ENCODE assay signal across 8 mouse cellular contexts in the genomic region with DNA sequence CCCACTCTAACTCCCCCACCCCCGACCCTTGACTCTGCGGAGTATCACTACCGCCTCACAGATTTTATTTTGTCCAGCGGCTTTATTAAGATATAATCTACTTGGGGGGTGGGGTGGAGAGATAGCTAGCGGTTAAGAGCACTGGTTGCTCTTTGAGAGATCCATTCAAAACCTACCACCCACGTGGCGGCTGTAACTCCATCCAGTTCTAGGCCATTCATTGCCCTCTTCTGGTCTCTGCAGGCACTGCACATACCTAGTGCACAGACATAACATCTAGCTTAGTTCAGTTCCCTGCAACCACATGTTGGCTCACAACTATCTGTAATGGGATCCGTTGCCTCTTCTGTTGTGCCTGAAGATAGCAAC. TPM values are rescaled to one million over a fixed set of nuclear protein-coding genes. Genes with fewer than 3 reads are reported as not detected.
DNase-seq lines count a peak whose midpoint lies in the region; ATAC-seq and TF ChIP-seq lines count a peak whose summit lies in the region.

No protein-coding gene starts in this region.

- no peaks in the 10 kb centered on the region for H3K9me3 ChIP-seq in ES-Bruce4 (replicated peaks; ENCODE audit: control insufficient read depth, insufficient read depth, low read length, poor library complexity, severe bottlenecking)
- no peaks in the 10 kb centered on the region for H3K9me3 ChIP-seq in embryonic facial prominence, embryonic 12.5 days
- no peaks in the 10 kb centered on the region for H3K9me3 ChIP-seq in heart, embryonic 10.5 days
- no peaks in the 10 kb centered on the region for H3K9me3 ChIP-seq in liver, embryonic 14.5 days (ENCODE audit: control insufficient read depth, low read length)

- H3K27me3 ChIP-seq in ES-Bruce4 (ENCODE audit: control insufficient read depth, insufficient read depth, low read length, poor library complexity, severe bottlenecking): no peaks in the 10 kb centered on the region
- peaks cover 8% of the 10 kb centered on the region; the same call in 1 of the 2 replicates for H3K27me3 ChIP-seq in embryonic facial prominence, embryonic 12.5 days
- H3K27me3 ChIP-seq in heart, embryonic 10.5 days (ENCODE audit: insufficient read depth, poor library complexity, severe bottlenecking): peaks cover 15% of the 10 kb centered on the region; the same call in 1 of the 2 replicates
- H3K27me3 ChIP-seq in liver, embryonic 14.5 days (ENCODE audit: control insufficient read depth, insufficient read depth, low read length): 0 out of 2 replicates have a peak, but pooled peaks cover 2% of the 10 kb centered on the region

- 8% methylated on average over 8 of the region's 8 CpGs for WGBS in embryonic facial prominence, embryonic 12.5 days
- 5% methylated on average over 8 of the region's 8 CpGs for WGBS in heart, embryonic 10.5 days
- 4% methylated on average over 8 of the region's 8 CpGs for WGBS in liver, embryonic 14.5 days (ENCODE audit: insufficient replicate concordance)

- H3K4me3 ChIP-seq in ES-Bruce4 (ENCODE audit: low read depth, low read length): peak overlapping the region; percentile 75
- H3K4me3 ChIP-seq in embryonic facial prominence, embryonic 12.5 days: no peak overlapping the region
- peak overlapping the region; percentile 42 for H3K4me3 ChIP-seq in heart, embryonic 10.5 days
- H3K4me3 ChIP-seq in liver, embryonic 14.5 days (ENCODE audit: insufficient read depth in 1 of 2, low read depth in 2 of 2, low read length in 2 of 2): no peak overlapping the region

- peak; percentile 23 to 42 for DNase-seq in adrenal gland, adult 18-20 months (ENCODE audit: low spot score in 2 of 2)
- no peak for DNase-seq in heart, embryonic 10.5 days (ENCODE audit: low spot score)
- DNase-seq in kidney, adult 8-10 months: peak; percentile 52 to 80
- DNase-seq in liver, embryonic 14.5 days (ENCODE audit: low read depth in 3 of 3, low spot score in 3 of 3): peak in 1 of 3 experiments; percentile 20
- DNase-seq in neural tube, embryonic 10.5 days (ENCODE audit: extremely low spot score, low spot score): peak; percentile 77
- DNase-seq in thymus, postnatal 36 days: peak; percentile 43 to 47

- no peak for TF ChIP-seq POLR2A in ES-Bruce4 (IDR thresholded peaks at IDR 0.05; ENCODE audit: insufficient read depth, low read length)

- TF ChIP-seq CTCF in ES-Bruce4 (IDR thresholded peaks at IDR 0.05; ENCODE audit: low read depth, low read length): peak; percentile 71
- TF ChIP-seq CTCF in liver, embryonic 14.5 days (IDR thresholded peaks at IDR 0.05; ENCODE audit: low read depth): peak; percentile 75

- H3K27ac ChIP-seq in ES-Bruce4 (ENCODE audit: insufficient read depth, low read length): peak overlapping the region; percentile 80; the same call in 1 of the 2 replicates
- H3K27ac ChIP-seq in embryonic facial prominence, embryonic 12.5 days: no peak overlapping the region
- H3K27ac ChIP-seq in heart, embryonic 10.5 days: no peak overlapping the region
- no peak overlapping the region for H3K27ac ChIP-seq in liver, embryonic 14.5 days

- no peaks in the 10 kb centered on the region for H3K36me3 ChIP-seq in ES-Bruce4 (ENCODE audit: control insufficient read depth, insufficient read depth, low read length, poor library complexity, severe bottlenecking)
- peaks cover 14% of the 10 kb centered on the region for H3K36me3 ChIP-seq in embryonic facial prominence, embryonic 12.5 days
- H3K36me3 ChIP-seq in heart, embryonic 10.5 days: peaks cover 10% of the 10 kb centered on the region
- H3K36me3 ChIP-seq in liver, embryonic 14.5 days (replicated peaks; ENCODE audit: control insufficient read depth, insufficient read depth, low read depth): no peaks in the 10 kb centered on the region

- TF ChIP-seq EP300 in ES-Bruce4 (IDR thresholded peaks at IDR 0.05; ENCODE audit: insufficient read depth, low read depth, low read length): no peak
- TF ChIP-seq EP300 in liver, embryonic 14.5 days (IDR thresholded peaks at IDR 0.05; ENCODE audit: low read depth): no peak

- no peaks in the 10 kb centered on the region for H3K4me1 ChIP-seq in ES-Bruce4 (ENCODE audit: control insufficient read depth, insufficient read depth, low read length)
- no peaks in the 10 kb centered on the region; the same call in 1 of the 2 replicates for H3K4me1 ChIP-seq in embryonic facial prominence, embryonic 12.5 days
- peaks cover 10% of the 10 kb centered on the region; the same call in 1 of the 2 replicates for H3K4me1 ChIP-seq in heart, embryonic 10.5 days
- no peaks in the 10 kb centered on the region; a peak in 1 of 4 replicates for H3K4me1 ChIP-seq in liver, embryonic 14.5 days (replicated peaks; ENCODE audit: control insufficient read depth in 2 of 2, insufficient read depth in 2 of 2, low read length in 1 of 2)

- peak overlapping the region; percentile 7 for H3K4me2 ChIP-seq in embryonic facial prominence, embryonic 12.5 days (replicated peaks)
- H3K4me2 ChIP-seq in liver, embryonic 14.5 days (ENCODE audit: low read depth): no peak overlapping the region; the same call in 1 of the 2 replicates

- 0 out of 2 replicates have a peak, but pooled peaks have one; percentile 70 for ATAC-seq in embryonic facial prominence, embryonic 12.5 days (ENCODE audit: insufficient number of reproducible peaks, insufficient read depth, low FRiP score, low TSS enrichment)
- peak; percentile 53 for ATAC-seq in liver, embryonic 14.5 days (ENCODE audit: insufficient read depth)

- peak overlapping the region; percentile 71 for H3K9ac ChIP-seq in ES-Bruce4 (ENCODE audit: low read depth, poor library complexity, severe bottlenecking)
- H3K9ac ChIP-seq in embryonic facial prominence, embryonic 12.5 days: no peak overlapping the region; the same call in 1 of the 2 replicates
- H3K9ac ChIP-seq in liver, embryonic 14.5 days (replicated peaks): no peak overlapping the region

RNA-seq across cellular contexts. Expression of a gene that starts 27.4 kb away (rescaled TPM):
- polyA plus RNA-seq in ES-Bruce4 (2011; ENCODE audit: insufficient read depth, insufficient read length, low read depth, missing spikeins): 32.9 and 38.5 TPM in 2 replicates
- 1 to 10 TPM; 6.8 to 7.7 TPM for total RNA-seq in adrenal gland, adult 18-20 months (2021)
- 36.5 and 39.7 TPM in 2 replicates for polyA plus RNA-seq in embryonic facial prominence, embryonic 12.5 days (2016; fragmentation: Nextera tagmentation; extraction: Ambion mirVana)
- polyA plus RNA-seq in heart, embryonic 10.5 days (2016; fragmentation: Nextera tagmentation; extraction: Ambion mirVana): 7.0 and 9.6 TPM in 2 replicates
- 1.9 and 2.1 TPM in 2 replicates for polyA plus RNA-seq in liver, embryonic 14.5 days (2012; rRNA removed)
- polyA plus RNA-seq in liver, embryonic 14.5 days (2014; fragmentation: Nextera tagmentation; extraction: Ambion mirVana): 0.72 and 0.83 TPM in 2 replicates

RNA-seq across cellular contexts. Expression of a gene that starts 51.8 kb away (rescaled TPM):
- polyA plus RNA-seq in ES-Bruce4 (2011; ENCODE audit: insufficient read depth, insufficient read length, low read depth, missing spikeins): 66.8 and 72.5 TPM in 2 replicates
- 10 to 100 TPM; 88.5 to 90.6 TPM for total RNA-seq in adrenal gland, adult 18-20 months (2021)
- polyA plus RNA-seq in embryonic facial prominence, embryonic 12.5 days (2016; fragmentation: Nextera tagmentation; extraction: Ambion mirVana): 15.9 and 16.8 TPM in 2 replicates
- 19.2 and 23.6 TPM in 2 replicates for polyA plus RNA-seq in heart, embryonic 10.5 days (2016; fragmentation: Nextera tagmentation; extraction: Ambion mirVana)
- 5.2 and 5.5 TPM in 2 replicates for polyA plus RNA-seq in liver, embryonic 14.5 days (2012; rRNA removed)
- 2.5 and 3.0 TPM in 2 replicates for polyA plus RNA-seq in liver, embryonic 14.5 days (2014; fragmentation: Nextera tagmentation; extraction: Ambion mirVana)

RNA-seq across cellular contexts. Expression of a gene that starts 52.9 kb away (rescaled TPM):
- polyA plus RNA-seq in ES-Bruce4 (2011; ENCODE audit: insufficient read depth, insufficient read length, low read depth, missing spikeins): 7.8 and 10.9 TPM in 2 replicates
- 10 to 100 TPM; 38.2 to 68.0 TPM for total RNA-seq in adrenal gland, adult 18-20 months (2021)
- 16.1 and 19.6 TPM in 2 replicates for polyA plus RNA-seq in embryonic facial prominence, embryonic 12.5 days (2016; fragmentation: Nextera tagmentation; extraction: Ambion mirVana)
- 12.3 and 13.9 TPM in 2 replicates for polyA plus RNA-seq in heart, embryonic 10.5 days (2016; fragmentation: Nextera tagmentation; extraction: Ambion mirVana)
- polyA plus RNA-seq in liver, embryonic 14.5 days (2012; rRNA removed): 9.3 and 12.4 TPM in 2 replicates
- polyA plus RNA-seq in liver, embryonic 14.5 days (2014; fragmentation: Nextera tagmentation; extraction: Ambion mirVana): 17.7 and 19.8 TPM in 2 replicates

RNA-seq across cellular contexts. Expression of a gene that starts 57.2 kb away (rescaled TPM):
- polyA plus RNA-seq in ES-Bruce4 (2011; ENCODE audit: insufficient read depth, insufficient read length, low read depth, missing spikeins): 10.7 and 11.3 TPM in 2 replicates
- total RNA-seq in adrenal gland, adult 18-20 months (2021): 10 to 100 TPM; 14.5 to 17.9 TPM
- polyA plus RNA-seq in embryonic facial prominence, embryonic 12.5 days (2016; fragmentation: Nextera tagmentation; extraction: Ambion mirVana): 9.2 and 11.0 TPM in 2 replicates
- 3.4 and 5.0 TPM in 2 replicates for polyA plus RNA-seq in heart, embryonic 10.5 days (2016; fragmentation: Nextera tagmentation; extraction: Ambion mirVana)
- polyA plus RNA-seq in liver, embryonic 14.5 days (2012; rRNA removed): 2.0 and 2.3 TPM in 2 replicates
- polyA plus RNA-seq in liver, embryonic 14.5 days (2014; fragmentation: Nextera tagmentation; extraction: Ambion mirVana): 1.3 and 1.5 TPM in 2 replicates

Comparison
In these comparisons a context has a peak if more than half of its experiments do, and no peak if none do; other contexts are left out.
1. H3K4me3 ChIP-seq: peak in ES-Bruce4 (single experiment) and heart, embryonic 10.5 days (single experiment); none in embryonic facial prominence, embryonic 12.5 days (single experiment) and liver, embryonic 14.5 days (0 of 2).